Comparison of ENCODE assay signal across 1 mouse cellular context in the genomic region with DNA sequence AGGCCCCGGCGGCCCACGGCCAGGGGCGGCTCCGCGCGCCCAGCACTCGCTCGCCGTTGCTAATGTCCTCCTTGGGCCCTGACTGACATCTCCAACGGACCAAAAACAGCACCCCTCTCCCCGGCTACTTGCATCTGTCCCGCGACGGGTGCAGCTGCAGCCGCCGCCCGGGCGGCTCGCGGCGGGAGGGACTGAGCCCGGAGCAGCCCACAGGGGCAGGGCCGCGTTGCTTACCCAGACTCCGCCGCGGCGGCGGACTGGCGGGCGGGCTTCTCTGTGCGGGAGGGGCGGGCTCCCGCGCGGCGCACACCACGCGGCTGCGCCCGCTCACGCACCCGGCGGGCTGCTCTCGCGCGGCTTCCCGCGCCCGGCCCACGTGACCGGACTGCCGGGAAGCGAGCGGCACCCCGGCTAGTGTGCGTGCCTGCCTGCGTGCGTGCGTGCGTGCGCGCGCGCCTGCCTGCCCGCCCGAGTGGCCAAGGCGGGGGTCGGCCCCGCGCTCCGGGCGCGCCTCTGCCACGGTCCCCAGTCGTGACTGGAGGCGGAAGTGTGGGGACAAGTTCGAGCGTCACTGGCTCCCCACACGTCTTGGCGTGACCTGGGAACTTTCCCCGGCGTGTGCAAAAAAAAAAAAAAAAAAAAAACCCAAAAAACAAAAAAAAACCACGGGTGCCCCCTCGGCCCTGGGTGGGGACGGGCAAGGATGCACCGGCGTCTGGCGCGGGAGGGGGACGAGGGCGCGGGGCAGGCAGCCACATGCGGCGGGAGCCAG.
TF ChIP-seq lines count a peak whose summit lies in the region.

A gene (minus strand): TSS at position 397 of the 772 bp plus-strand sequence.

TF ChIP-seq in CH12.LX, 34 proteins besides CTCF, POLR2A, EP300 and RAD21 (continued from another document):
- TF ChIP-seq UBTF (IDR thresholded peaks at IDR 0.05; ENCODE audit: low read depth, low read length): peak; percentile 80
- no peak; the same call in 1 of the 2 replicates for TF ChIP-seq HCFC1 (IDR thresholded peaks at IDR 0.05; ENCODE audit: low read depth, low read length)
- peak; percentile 87 for TF ChIP-seq USF1 (IDR thresholded peaks at IDR 0.05; ENCODE audit: low read depth, low read length)
- no peak for TF ChIP-seq PAX5 (IDR thresholded peaks at IDR 0.05; ENCODE audit: low read length)
- TF ChIP-seq MAZ (IDR thresholded peaks at IDR 0.05; ENCODE audit: low read depth, low read length): no peak
- TF ChIP-seq MEF2A (IDR thresholded peaks at IDR 0.05; ENCODE audit: borderline replicate concordance, low read depth, low read length): peak; percentile 63; the same call in 1 of the 2 replicates
- TF ChIP-seq CHD1 (IDR thresholded peaks at IDR 0.05; ENCODE audit: low read depth, low read length): no peak
- no peak for TF ChIP-seq RCOR1 (conservative IDR thresholded peaks at IDR 0.05; ENCODE audit: low read depth, low read length)
- peak; percentile 77 for TF ChIP-seq TCF12 (IDR thresholded peaks at IDR 0.05; ENCODE audit: low read depth, low read length)
- TF ChIP-seq ZNF384 (IDR thresholded peaks at IDR 0.05; ENCODE audit: low read depth, low read length): peak; percentile 86
- 0 out of 2 replicates have a peak, but pooled peaks have one; percentile 11 for TF ChIP-seq MYC (IDR thresholded peaks at IDR 0.05; ENCODE audit: low read depth, low read length)
- no peak for TF ChIP-seq SIN3A (IDR thresholded peaks at IDR 0.05; ENCODE audit: low read length)
- TF ChIP-seq POLR2AphosphoS2 (IDR thresholded peaks at IDR 0.05; ENCODE audit: low read depth, low read length): peak; percentile 69; the same call in 1 of the 2 replicates
- peak; percentile 63 for TF ChIP-seq ELF1 (IDR thresholded peaks at IDR 0.05; ENCODE audit: low read depth, low read length)
- peak; percentile 77 for TF ChIP-seq NRF1 (IDR thresholded peaks at IDR 0.05; ENCODE audit: low read depth, low read length)
- no peak for TF ChIP-seq MAFK (IDR thresholded peaks at IDR 0.05; ENCODE audit: insufficient replicate concordance, low read length)
- no peak for TF ChIP-seq ZKSCAN1 (IDR thresholded peaks at IDR 0.05; ENCODE audit: borderline replicate concordance, low read depth, low read length)
- TF ChIP-seq CHD2 (IDR thresholded peaks at IDR 0.05; ENCODE audit: low read length): peak; percentile 72; the same call in 1 of the 2 replicates
